Mouse (Mus musculus): Measurements from ENCODE around the gene Phf1. TPM values are rescaled to one million over a fixed set of nuclear protein-coding genes. Genes with fewer than 3 reads are reported as not detected.
"Not testable (repeated sequence)": the region's sequence is repeated elsewhere in the genome, so short reads cannot be mapped to it uniquely, and the experiment has no call there.

The Phf1 gene
- polyA plus RNA-seq, 1 experiment from 2014 or later = 23.8 TPM

GRCm38 (mm10) chr17:26922368-26922767, 10.5 kb upstream of the Phf1 start:
- H3K9ac ChIP-seq (replicated peaks; ENCODE audit: low read depth, low read length) = not testable (repeated sequence)

DNA sequence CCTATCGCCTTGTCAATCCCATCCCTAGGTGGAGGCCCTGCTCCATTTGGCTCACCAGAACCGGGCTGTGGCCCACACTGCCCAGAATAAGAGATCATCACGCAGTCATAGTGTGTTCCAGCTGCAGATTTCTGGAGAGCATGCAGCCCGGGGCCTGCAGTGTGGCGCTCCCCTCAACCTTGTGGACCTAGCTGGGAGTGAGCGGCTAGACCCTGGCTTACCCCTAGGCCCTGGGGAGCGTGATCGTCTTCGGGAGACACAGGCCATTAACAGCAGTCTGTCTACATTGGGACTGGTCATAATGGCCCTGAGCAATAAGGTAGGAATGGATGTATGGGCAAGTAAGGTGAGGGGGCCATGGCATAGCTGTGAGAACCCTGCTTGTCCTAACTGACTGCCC, 7.4 kb upstream of the Phf1 start:
- not testable (repeated sequence) for ATAC-seq (ENCODE audit: low read depth); H3K4me1 ChIP-seq (ENCODE audit: control insufficient read depth, insufficient read depth, low read length); H3K4me2 ChIP-seq (ENCODE audit: low read depth, low read length); H3K9ac ChIP-seq (replicated peaks; ENCODE audit: low read depth, low read length); H3K36me3 ChIP-seq (ENCODE audit: control insufficient read depth, insufficient read depth, low read length); H3K4me3 ChIP-seq (ENCODE audit: low read depth, low read length); H3K9me3 ChIP-seq (ENCODE audit: control insufficient read depth, low read length); H3K27me3 ChIP-seq (ENCODE audit: control insufficient read depth, insufficient read depth, low read length); H3K27ac ChIP-seq (ENCODE audit: low read depth, low read length)
- 95% methylated on average over 9 of the region's 9 CpGs for WGBS

More at GRCm38 (mm10) chr17:26922368-26922767, 10.5 kb upstream of the Phf1 start:
- not testable (repeated sequence) for H3K4me3 ChIP-seq (ENCODE audit: low read depth, low read length); H3K36me3 ChIP-seq (ENCODE audit: control insufficient read depth, insufficient read depth, low read length); H3K4me1 ChIP-seq (ENCODE audit: control insufficient read depth, insufficient read depth, low read length); ATAC-seq (ENCODE audit: low read depth); H3K27me3 ChIP-seq (ENCODE audit: control insufficient read depth, insufficient read depth, low read length); H3K4me2 ChIP-seq (ENCODE audit: low read depth, low read length); H3K9me3 ChIP-seq (ENCODE audit: control insufficient read depth, low read length); H3K27ac ChIP-seq (ENCODE audit: low read depth, low read length)
- WGBS = 91% methylated on average over 5 of the region's 6 CpGs

DNA sequence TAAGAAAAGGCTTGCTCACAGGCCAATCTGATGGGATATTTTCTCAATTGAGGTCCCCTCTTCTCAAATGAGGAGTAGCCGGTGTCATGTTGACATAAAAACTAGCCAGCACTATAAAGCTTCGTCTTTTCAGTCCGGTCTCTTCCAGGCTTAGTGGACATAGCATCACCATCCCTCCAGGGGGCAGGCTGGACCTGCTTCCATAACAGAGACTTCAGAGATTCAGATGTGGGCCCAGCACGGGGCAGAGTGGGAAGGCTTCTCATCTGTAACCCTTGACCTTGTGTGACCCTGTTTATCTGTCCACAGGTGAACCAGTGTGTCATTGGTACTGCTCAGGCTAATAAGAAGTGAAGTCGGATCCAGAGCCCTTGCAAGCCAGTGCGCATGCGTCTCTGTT, 1.1 kb upstream of the Phf1 start:
- H3K27ac ChIP-seq (ENCODE audit: low read depth, low read length); H3K36me3 ChIP-seq (ENCODE audit: control insufficient read depth, insufficient read depth, low read length); H3K27me3 ChIP-seq (ENCODE audit: control insufficient read depth, insufficient read depth, low read length); H3K9me3 ChIP-seq (ENCODE audit: control insufficient read depth, low read length); H3K4me2 ChIP-seq (ENCODE audit: low read depth, low read length); H3K4me1 ChIP-seq (ENCODE audit: control insufficient read depth, insufficient read depth, low read length); H3K9ac ChIP-seq (replicated peaks; ENCODE audit: low read depth, low read length); H3K4me3 ChIP-seq (ENCODE audit: low read depth, low read length): not testable (repeated sequence)
- 0 out of 2 replicates have a peak, but pooled peaks have one; percentile 9 for ATAC-seq (ENCODE audit: low read depth)
- 65% methylated on average over 7 of the region's 7 CpGs for WGBS

- 5% methylated on average over 13 of the region's 13 CpGs for WGBS
- Histone ChIP-seq H3K9me3 (ENCODE audit: control insufficient read depth, low read length) (no peaks in the 10 kb centered on the region), H3K4me3 (ENCODE audit: low read depth, low read length) (peak overlapping the region; percentile 77), H3K36me3 (ENCODE audit: control insufficient read depth, insufficient read depth, low read length) (peaks cover 10% of the 10 kb centered on the region), H3K4me2 (ENCODE audit: low read depth, low read length) (peak overlapping the region; percentile 82), H3K27ac (ENCODE audit: low read depth, low read length) (peak overlapping the region; percentile 75), H3K4me1 (ENCODE audit: control insufficient read depth, insufficient read depth, low read length) (peaks cover 13% of the 10 kb centered on the region), H3K27me3 (ENCODE audit: control insufficient read depth, insufficient read depth, low read length) (no peaks in the 10 kb centered on the region), H3K9ac (replicated peaks; ENCODE audit: low read depth, low read length) (peak overlapping the region; percentile 82)
- peak; percentile 18 for ATAC-seq (ENCODE audit: low read depth)
Measured at GRCm38 (mm10) chr17:26933419-26933818, 567 bp downstream of the Phf1 start.

DNA sequence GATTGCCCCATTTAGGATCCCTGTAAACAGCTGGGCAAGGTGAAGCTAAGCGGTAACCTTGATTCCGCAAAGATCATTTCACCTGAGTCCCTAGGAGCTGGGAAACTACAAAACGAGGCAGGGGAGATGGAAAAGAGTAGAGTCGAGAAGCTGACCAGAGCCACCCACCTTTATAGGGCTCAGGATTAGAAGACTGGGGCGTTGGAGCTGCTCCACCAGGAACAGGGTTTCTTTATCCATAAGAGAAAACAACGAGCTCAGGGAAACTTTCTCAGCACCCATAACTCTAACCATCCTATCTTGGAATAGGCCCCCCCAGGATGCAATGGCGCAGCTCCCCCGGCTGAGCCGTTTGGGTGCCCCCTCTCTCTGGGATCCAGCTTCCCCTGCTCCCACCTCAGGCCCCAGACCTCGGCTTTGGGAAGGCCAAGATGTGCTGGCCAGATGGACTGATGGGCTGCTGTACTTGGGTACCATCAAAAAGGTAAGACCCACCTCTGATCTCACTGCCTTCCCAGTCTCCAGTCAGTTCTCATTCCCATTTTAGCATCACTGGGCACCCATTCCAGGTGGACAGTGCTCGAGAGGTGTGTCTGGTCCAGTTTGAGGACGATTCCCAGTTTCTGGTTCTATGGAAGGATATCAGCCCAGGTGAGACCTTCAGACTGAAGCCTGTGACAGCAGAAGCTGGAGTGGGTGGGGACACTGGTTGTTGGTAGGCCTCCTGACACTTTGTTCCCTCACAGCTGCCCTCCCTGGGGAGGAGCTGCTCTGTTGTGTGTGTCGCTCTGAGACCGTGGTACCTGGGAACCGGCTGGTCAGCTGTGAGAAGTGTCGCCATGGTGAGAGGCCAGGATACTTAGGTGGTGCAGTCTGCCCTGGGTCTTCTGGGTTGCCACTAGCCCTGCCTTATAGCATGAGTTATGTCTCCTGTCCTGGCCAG, 1.3 kb downstream of the Phf1 start:
- H3K27ac ChIP-seq (ENCODE audit: low read depth, low read length) = no peak overlapping the region
- no peak for ATAC-seq (ENCODE audit: low read depth)
- peaks cover 10% of the 10 kb centered on the region for H3K36me3 ChIP-seq (ENCODE audit: control insufficient read depth, insufficient read depth, low read length)
- no peaks in the 10 kb centered on the region for H3K27me3 ChIP-seq (ENCODE audit: control insufficient read depth, insufficient read depth, low read length)
- H3K9me3 ChIP-seq (ENCODE audit: control insufficient read depth, low read length) = no peaks in the 10 kb centered on the region
- H3K9ac ChIP-seq (replicated peaks; ENCODE audit: low read depth, low read length) = peak overlapping the region; percentile 82
- H3K4me2 ChIP-seq (ENCODE audit: low read depth, low read length) = peak overlapping the region; percentile 82
- H3K4me1 ChIP-seq (ENCODE audit: control insufficient read depth, insufficient read depth, low read length) = peaks cover 17% of the 10 kb centered on the region
- H3K4me3 ChIP-seq (ENCODE audit: low read depth, low read length) = peak overlapping the region; percentile 77
- WGBS = 84% methylated on average over 16 of the region's 16 CpGs

DNA sequence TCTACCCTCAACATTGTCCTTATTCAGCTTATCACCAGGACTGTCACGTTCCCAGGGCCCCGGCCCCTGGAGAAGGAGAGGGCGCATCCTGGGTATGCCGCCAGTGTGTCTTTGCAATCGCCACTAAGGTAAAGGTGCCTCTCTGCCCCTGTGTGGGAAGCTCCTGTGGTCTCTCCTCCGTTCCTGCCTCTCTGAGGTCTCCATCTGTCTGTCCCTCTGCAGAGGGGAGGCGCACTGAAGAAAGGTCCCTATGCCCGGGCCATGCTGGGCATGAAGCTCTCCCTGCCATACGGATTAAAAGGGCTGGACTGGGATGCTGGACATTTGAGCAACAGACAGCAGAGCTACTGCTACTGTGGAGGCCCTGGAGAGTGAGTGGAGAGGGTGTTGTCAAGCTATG, 2.2 kb downstream of the Phf1 start:
- ATAC-seq (ENCODE audit: low read depth) = no peak
- no peak overlapping the region for H3K9ac ChIP-seq (replicated peaks; ENCODE audit: low read depth, low read length)

GRCm38 (mm10) chr17:26936453-26936852, 3.6 kb downstream of the Phf1 start:
- Histone ChIP-seq H3K4me3 (ENCODE audit: low read depth, low read length) (no peak overlapping the region), H3K36me3 (ENCODE audit: control insufficient read depth, insufficient read depth, low read length) (peaks cover 10% of the 10 kb centered on the region), H3K27ac (ENCODE audit: low read depth, low read length) (no peak overlapping the region), H3K4me1 (ENCODE audit: control insufficient read depth, insufficient read depth, low read length) (peaks cover 30% of the 10 kb centered on the region), H3K9ac (replicated peaks; ENCODE audit: low read depth, low read length) (no peak overlapping the region), H3K27me3 (ENCODE audit: control insufficient read depth, insufficient read depth, low read length) (no peaks in the 10 kb centered on the region), H3K4me2 (ENCODE audit: low read depth, low read length) (no peak overlapping the region), H3K9me3 (ENCODE audit: control insufficient read depth, low read length) (no peaks in the 10 kb centered on the region)
- ATAC-seq (ENCODE audit: low read depth) = no peak
- WGBS = 83% methylated on average over 12 of the region's 12 CpGs

More for the DNA sequence above, 2.2 kb downstream of the Phf1 start:
- Histone ChIP-seq H3K27ac (ENCODE audit: low read depth, low read length) (no peak overlapping the region), H3K4me2 (ENCODE audit: low read depth, low read length) (no peak overlapping the region), H3K9me3 (ENCODE audit: control insufficient read depth, low read length) (no peaks in the 10 kb centered on the region), H3K36me3 (ENCODE audit: control insufficient read depth, insufficient read depth, low read length) (peaks cover 10% of the 10 kb centered on the region), H3K4me1 (ENCODE audit: control insufficient read depth, insufficient read depth, low read length) (peaks cover 20% of the 10 kb centered on the region), H3K4me3 (ENCODE audit: low read depth, low read length) (no peak overlapping the region), H3K27me3 (ENCODE audit: control insufficient read depth, insufficient read depth, low read length) (no peaks in the 10 kb centered on the region)
- WGBS = 90% methylated on average over 9 of the region's 9 CpGs

DNA sequence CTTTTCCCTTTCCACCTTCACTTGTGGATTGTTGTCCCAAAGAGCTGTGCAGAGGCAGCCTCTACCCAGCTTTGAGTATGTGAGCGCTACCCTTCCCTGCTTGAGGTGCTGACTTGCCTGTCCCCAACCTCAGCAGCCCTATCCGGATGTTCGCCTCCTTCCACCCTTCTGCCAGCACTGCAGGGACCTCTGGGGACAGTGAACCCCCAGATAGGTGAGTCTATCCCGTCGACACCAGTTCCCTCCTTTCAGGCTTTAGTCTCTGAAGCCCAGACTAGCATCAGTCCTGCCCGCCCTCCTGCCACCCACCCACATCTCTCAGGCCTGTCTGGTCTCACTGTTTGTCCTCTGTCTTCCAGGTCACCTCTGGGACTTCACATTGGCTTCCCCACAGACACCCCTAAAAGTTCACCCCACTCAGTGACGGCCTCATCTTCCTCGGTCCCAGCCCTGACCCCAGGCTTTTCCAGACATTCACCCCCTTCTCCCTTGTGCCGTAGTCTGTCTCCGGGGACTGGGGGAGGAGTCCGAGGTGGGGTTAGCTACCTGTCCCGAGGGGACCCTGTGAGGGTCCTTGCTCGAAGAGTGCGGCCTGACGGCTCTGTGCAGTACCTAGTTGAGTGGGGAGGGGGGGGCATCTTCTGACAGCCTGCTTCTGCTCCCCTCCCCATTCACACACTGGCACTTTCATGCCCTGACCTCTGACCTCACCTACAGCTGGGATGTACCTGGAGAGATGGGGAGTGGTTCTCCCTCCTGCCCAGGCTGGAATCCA, 4.3 kb downstream of the Phf1 start:
- Histone ChIP-seq H3K4me3 (ENCODE audit: low read depth, low read length) (no peak overlapping the region), H3K4me2 (ENCODE audit: low read depth, low read length) (no peak overlapping the region), H3K9ac (replicated peaks; ENCODE audit: low read depth, low read length) (no peak overlapping the region), H3K27me3 (ENCODE audit: control insufficient read depth, insufficient read depth, low read length) (no peaks in the 10 kb centered on the region), H3K36me3 (ENCODE audit: control insufficient read depth, insufficient read depth, low read length) (peaks cover 10% of the 10 kb centered on the region), H3K27ac (ENCODE audit: low read depth, low read length) (no peak overlapping the region), H3K4me1 (ENCODE audit: control insufficient read depth, insufficient read depth, low read length) (peaks cover 32% of the 10 kb centered on the region), H3K9me3 (ENCODE audit: control insufficient read depth, low read length) (no peaks in the 10 kb centered on the region)
- ATAC-seq (ENCODE audit: low read depth) = no peak
- 91% methylated on average over 15 of the region's 15 CpGs for WGBS

Data from neural tube, embryonic 14.5 days (tissue).